Mouse (Mus musculus): ENCODE data around the gene 1700029H14Rik.
A peak's percentile ranks its signal among the peaks of the same experiment; 100 is the strongest.

1700029H14Rik gene

DNA sequence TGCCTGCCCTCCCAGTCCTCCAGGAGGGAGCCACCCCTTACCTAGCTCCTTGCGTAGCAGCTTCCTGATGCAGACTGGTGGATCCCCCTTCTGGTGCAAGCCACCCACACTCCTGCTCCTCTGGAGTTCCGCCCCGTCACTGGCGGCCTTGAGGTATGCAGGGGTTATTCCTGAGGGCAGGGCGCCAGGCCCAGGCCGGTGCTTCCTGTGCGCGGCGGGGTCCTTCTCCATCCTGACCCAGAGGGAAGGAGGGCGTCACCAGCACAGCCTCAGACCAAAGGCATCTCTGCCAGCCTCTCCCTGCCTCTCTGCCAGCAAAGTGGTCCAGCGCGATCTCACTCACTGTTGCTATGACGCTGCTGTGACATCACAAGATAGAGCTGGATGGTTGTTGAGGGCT is at the start of gene 1700029H14Rik:
1700029H14Rik (minus strand) TSS at position 344 of the 400 bp plus-strand sequence.
- DNase-seq = no peak

- no peak for DNase-seq
These were observed 49.4 kb upstream of the 1700029H14Rik start for GRCm38 (mm10) chr8:13611702-13612101.

GRCm38 (mm10) chr8:13609971-13610370 is 47.7 kb upstream of the 1700029H14Rik start:
- DNase-seq = no peak

DNA sequence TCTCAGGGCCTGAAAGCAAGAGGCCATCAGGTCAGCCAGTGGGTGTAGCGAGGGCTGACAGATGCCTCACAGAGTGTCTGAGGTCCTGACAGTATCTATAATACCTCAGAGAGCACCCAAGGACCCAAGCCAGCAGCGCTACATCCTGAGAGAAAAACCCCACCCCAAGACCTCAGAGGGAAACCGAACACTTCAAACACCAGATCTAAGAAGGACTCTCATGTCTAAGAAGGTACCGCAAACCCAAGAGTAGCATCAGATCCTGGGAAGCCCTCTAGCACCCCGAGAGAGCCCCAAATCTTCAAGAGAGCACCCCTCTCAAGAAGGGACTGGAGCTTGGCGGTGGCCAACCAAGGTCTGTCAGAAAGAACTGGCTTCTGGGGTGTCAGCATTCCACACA is 46.7 kb upstream of the 1700029H14Rik start:
- no peak for DNase-seq

- DNase-seq = no peak
These were observed 43.7 kb upstream of the 1700029H14Rik start for GRCm38 (mm10) chr8:13605920-13606480.

GRCm38 (mm10) chr8:13602621-13603020 is 40.4 kb upstream of the 1700029H14Rik start:
- peak; percentile 46 for DNase-seq

DNA sequence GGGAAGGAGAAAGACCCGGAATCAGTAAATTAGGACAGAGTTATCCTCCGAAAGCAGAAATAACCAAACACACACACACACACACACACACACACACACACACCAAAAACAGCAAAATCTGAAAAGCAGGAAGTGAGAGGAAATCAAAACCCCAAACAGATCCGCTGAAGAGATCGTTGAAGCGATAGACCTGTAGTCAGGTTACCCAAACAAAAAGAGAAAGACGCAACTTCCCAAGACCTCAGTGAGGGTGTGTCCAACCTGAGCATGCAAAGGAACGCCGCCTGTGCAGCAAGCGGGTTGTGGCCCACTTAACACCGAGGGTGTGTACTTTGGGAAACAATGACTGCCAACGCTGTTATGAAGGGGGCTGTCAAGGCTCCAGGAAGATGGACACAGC is 38.9 kb upstream of the 1700029H14Rik start:
- DNase-seq = peak; percentile 55

GRCm38 (mm10) chr8:13600716-13601115 is 38.5 kb upstream of the 1700029H14Rik start:
- DNase-seq = no peak

DNA sequence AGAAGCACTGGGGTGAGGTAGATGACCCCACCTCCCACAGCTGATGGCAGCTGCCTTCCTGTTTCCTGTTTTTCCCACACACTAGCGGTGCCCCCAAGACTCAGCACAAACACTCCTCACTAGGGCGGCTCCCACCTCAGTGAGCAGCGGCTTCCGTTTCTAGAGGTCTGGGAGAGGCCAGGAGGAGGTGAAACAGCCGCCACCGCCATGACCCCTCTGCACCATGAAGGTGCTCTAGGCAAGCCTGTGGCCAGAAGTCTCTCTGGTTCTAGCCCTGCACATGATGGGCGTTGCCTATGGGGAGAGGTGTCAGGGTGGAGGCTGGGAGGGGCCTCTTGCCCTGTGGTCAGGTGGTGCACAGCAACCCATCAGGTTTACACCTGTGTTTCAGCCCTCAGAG is 37.9 kb upstream of the 1700029H14Rik start:
- DNase-seq = peak; percentile 75

DNA sequence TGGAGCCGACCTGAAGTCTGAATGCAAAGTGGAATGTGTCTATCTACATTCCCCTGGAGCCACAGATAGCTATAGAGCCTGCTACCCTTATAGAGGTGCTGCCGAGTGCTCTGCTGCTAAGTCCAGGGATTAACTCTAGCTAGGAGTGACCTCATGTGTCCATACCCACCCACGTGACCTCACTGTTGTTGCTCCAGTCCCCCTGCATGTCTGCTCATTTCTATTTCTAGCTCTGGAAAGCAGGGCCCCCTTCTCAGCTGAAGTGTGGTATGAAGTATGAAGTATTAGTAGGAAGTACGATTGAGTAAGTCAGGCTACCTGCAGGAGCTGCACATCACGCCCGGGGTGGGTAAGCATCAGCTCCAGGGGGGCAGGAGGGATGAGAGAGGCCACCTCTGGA is 35.5 kb upstream of the 1700029H14Rik start:
- no peak for DNase-seq

DNA sequence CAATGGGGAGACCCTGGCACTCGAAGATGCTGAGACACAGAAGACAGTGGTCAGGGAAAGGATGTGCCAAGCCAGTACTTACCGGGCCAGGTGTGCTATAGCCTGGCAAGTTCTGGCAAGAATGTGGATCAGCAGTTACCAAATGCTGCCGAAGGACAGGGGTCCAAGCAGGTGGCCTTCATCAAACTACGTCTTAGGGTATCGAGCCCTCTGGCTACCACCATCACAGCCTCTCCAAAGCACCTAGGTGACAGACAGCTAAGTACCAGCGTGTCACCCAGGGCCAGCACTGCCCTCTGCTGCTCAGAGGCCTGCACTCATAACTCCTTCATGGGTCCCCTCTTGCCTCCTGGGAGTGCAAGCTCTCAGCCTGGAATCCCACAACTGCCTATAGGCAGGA is 33.6 kb upstream of the 1700029H14Rik start:
- peak; percentile 30 for DNase-seq

DNA sequence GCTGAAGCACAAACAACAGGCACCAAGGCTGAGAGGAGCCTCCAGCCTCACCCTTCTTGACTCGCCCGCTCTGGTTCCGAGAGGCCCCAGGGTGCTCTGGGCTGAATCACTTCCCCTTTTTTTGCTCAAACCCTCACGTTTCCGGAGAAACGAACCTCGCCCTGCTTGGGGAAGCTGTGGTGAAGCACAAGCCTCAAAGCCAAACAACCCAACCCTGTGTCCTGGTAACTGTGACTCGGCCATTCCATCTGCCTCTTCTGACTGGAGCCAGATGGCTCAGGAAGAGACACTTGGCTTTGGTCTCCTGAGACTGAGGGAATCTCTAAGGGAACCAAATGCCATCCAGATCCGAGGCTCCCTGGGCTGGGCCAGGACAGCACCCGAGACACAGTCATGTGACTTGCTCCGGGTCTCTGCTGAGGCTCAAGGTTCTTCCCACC is 32.6 kb upstream of the 1700029H14Rik start:
- peak; percentile 65 for DNase-seq

DNA sequence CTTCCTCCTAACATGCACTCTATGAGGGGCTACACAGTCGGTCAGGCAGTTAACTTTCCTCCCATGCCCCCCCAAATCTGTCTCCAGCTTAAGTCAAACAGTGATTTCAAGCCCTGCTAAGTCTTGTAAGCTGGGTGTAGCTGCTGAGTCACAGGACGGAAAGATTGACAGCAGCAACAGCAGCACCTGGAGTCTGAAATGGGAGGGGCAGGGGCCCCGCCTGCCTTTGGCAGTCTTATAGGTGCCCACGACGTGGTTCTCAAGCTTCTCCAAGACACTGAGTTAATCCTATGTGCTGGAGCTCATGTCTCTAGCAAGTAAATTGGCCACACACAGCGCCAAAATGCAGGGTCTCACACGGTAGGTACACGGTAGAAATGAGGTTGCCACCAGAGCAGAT is 31.1 kb upstream of the 1700029H14Rik start:
- peak; percentile 22 for DNase-seq

- DNase-seq = no peak
These were observed 29.0 kb upstream of the 1700029H14Rik start for GRCm38 (mm10) chr8:13591246-13591645.

DNA sequence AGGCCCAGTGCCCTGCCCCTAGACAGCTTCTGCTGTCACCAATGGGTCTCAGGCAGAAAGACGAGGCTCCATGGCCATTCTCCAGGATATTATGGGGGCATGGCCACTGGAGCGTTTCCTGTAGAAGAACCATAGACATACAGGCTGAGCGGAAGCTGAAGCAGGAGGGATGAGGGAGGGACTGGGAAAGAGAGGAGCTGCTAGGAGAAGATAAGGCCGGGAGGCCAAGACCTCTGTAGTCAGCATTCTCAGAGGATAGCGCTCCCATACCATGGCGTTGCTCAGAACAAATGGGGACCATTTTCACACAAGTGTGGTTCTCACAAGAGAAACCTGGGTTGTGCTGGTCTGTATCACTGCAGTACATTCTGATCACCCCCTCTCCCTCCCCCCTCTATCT is 26.8 kb upstream of the 1700029H14Rik start:
- DNase-seq = no peak

DNA sequence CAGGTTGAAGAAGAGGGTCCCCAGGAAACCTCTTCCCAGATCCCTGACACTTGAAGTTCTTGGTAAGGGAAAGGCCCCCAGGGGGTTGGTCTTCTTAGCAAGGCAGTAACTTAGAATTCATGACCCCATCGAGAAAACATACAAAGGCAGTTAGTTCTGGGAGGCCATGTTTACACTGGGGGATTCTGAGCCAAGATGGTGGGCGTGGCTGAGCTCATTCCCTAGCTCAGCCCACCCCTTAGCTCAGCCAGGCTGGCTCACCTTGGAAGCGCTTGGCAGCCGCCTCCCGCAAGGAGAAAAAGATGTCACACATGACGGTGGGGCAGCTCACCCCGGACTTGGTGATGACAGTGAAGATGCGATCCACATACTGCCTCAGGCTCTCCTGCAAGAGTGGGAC is 22.4 kb upstream of the 1700029H14Rik start:
- DNase-seq = no peak

DNA sequence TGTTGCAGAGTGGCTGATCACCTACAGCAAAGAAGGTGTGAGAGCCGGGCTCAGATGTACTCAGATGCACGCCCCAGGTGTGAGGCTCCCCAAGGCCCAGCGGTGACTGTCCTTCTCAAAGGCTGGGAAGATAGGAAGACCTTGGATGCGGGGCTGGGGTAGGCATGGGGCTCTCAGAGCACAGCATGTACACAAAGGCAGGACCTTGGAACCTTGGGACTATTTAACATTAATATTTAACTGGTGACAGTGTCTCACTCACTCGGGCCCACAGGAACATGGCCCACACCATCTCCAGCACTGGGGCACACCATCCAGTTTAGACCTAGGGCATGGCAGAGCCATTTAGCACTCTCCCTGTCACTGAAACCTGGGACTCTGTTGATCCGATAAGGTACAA is 15.6 kb upstream of the 1700029H14Rik start:
- no peak for DNase-seq

- DNase-seq = no peak
These were observed 9.7 kb upstream of the 1700029H14Rik start for GRCm38 (mm10) chr8:13571999-13572398.

DNA sequence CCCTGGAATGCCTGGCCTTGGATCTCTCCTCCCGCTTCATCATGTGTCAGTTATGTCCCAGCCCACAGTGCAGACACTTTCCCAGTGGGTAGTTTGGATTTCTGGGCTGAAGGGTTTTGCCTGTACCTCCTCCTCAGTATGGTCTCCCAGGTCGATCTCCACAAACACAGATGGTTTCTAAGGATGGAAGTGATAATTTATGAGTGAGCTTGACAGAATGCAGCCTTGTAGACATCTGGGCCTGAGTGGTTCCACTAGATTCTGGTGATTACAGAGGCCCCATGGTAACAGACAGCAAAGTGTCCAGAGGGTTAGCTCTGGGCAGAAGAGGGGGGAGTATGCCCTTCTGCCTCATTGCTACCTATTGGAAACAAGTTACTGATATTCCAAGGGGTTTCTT is 4.7 kb downstream of the 1700029H14Rik start:
- no peak for DNase-seq

- DNase-seq = no peak
These were observed 10.8 kb downstream of the 1700029H14Rik start for GRCm38 (mm10) chr8:13551574-13551830.

GRCm38 (mm10) chr8:13550718-13551573 is 11.3 kb downstream of the 1700029H14Rik start:
- DNase-seq = peak; percentile 84

DNA sequence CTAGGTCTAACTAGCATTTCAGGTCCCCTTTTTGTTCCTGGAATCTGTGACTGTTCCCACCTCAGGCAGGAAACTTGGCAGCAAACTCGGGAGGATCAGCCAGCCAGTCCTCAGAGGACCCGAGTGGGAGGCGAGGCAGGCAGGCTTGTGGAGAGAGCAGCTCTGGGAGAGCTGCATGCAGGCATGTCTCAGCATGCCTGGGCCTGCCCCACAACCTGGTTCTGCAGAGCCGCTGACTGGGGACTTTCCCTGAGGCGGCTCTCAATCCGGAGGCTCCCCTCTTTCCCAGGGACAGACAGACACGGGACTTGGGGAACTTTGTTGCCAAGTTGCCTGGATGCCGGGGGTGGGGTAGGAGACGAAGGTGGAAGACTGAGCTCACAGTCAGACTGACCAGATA is 13.4 kb downstream of the 1700029H14Rik start:
- DNase-seq = no peak

GRCm38 (mm10) chr8:13548235-13548634 is 14.0 kb downstream of the 1700029H14Rik start:
- peak; percentile 18 for DNase-seq

- DNase-seq = no peak
These were observed 15.8 kb downstream of the 1700029H14Rik start for GRCm38 (mm10) chr8:13546421-13546820.

DNA sequence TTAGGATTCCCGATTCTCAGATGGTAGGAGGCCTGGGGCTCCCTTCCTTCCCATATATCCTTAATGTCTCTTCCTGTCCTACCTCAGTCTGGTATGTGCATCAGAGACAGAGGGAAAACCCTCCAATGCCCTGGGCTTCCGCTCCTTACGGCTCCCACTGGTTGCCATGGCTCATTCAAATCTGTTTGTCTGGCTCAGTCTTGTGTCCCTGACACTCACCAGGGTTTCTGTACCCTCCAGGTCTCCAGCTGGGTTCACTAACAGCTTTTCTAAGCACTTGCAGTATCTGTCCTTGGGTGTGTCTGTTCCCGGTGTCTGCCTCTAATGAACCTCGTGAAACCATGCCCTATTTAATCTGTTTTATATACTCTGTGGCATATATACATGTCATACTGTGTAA is 20.7 kb downstream of the 1700029H14Rik start:
- no peak for DNase-seq

Data from thymus, postnatal 14 days (tissue).